Mouse (Mus musculus): ENCODE measurements at regions not wholly inside any gene's neighbourhood (a gene's known extent, or its start where the extent isn't known, plus 50 kb on each side); places are given as distances from the start of the nearest gene placed in this dataset.
A peak's percentile ranks its signal among the peaks of the same experiment; 100 is the strongest.

GRCm38 (mm10) chr14:120223528-120224201 lies 51.8 kb upstream of the Mbnl2 start:
- H3K9me3 ChIP-seq (ENCODE audit: control insufficient read depth, low read length): no peaks in the 10 kb centered on the region
- WGBS: 83% methylated on average over 14 of the region's 14 CpGs

GRCm38 (mm10) chr14:120224202-120224846 lies 51.1 kb upstream of the Mbnl2 start:
- H3K27ac ChIP-seq: peak overlapping the region; percentile 9; the same call in 1 of the 2 replicates
- 60% methylated on average over 6 of the region's 6 CpGs for WGBS
- no peak overlapping the region for H3K4me3 ChIP-seq (replicated peaks; ENCODE audit: low read length)
- H3K36me3 ChIP-seq (replicated peaks; ENCODE audit: control insufficient read depth, insufficient read depth): no peaks in the 10 kb centered on the region
- no peaks in the 10 kb centered on the region for H3K27me3 ChIP-seq (ENCODE audit: control insufficient read depth, insufficient read depth, low read length)
- H3K9me3 ChIP-seq (ENCODE audit: control insufficient read depth, low read length): no peaks in the 10 kb centered on the region
- no peak overlapping the region for H3K4me2 ChIP-seq (replicated peaks)
- no peak overlapping the region for H3K9ac ChIP-seq
- peak; percentile 39 for DNase-seq (ENCODE audit: low spot score)
- ATAC-seq (ENCODE audit: low FRiP score): peak; percentile 72; the same call in 1 of the 2 replicates
- peaks cover 9% of the 10 kb centered on the region; the same call in 1 of the 2 replicates for H3K4me1 ChIP-seq (replicated peaks; ENCODE audit: control insufficient read depth, insufficient read depth, low read length)

More at GRCm38 (mm10) chr14:120223528-120224201, 51.8 kb upstream of the Mbnl2 start:
- Histone ChIP-seq H3K27me3 (ENCODE audit: control insufficient read depth, insufficient read depth, low read length) (no peaks in the 10 kb centered on the region), H3K27ac (no peak overlapping the region; the same call in 1 of the 2 replicates), H3K4me2 (replicated peaks) (no peak overlapping the region), H3K4me3 (replicated peaks; ENCODE audit: low read length) (no peak overlapping the region), H3K9ac (no peak overlapping the region), H3K36me3 (replicated peaks; ENCODE audit: control insufficient read depth, insufficient read depth) (no peaks in the 10 kb centered on the region), H3K4me1 (replicated peaks; ENCODE audit: control insufficient read depth, insufficient read depth, low read length) (peaks cover 9% of the 10 kb centered on the region; the same call in 1 of the 2 replicates)
- ATAC-seq (ENCODE audit: low FRiP score) (0 out of 2 replicates have a peak, but pooled peaks have one; percentile 24), DNase-seq (ENCODE audit: low spot score) (no peak)

- DNase-seq (ENCODE audit: low spot score): peak; percentile 30
- H3K9me3 ChIP-seq (ENCODE audit: control insufficient read depth, low read length): no peaks in the 10 kb centered on the region
- no peak overlapping the region for H3K9ac ChIP-seq
These were observed 49.8 kb upstream of the Mbnl2 start for GRCm38 (mm10) chr14:120225657-120226056.

More at GRCm38 (mm10) chr14:120225657-120226056, 49.8 kb upstream of the Mbnl2 start:
- H3K27me3 ChIP-seq (ENCODE audit: control insufficient read depth, insufficient read depth, low read length): no peaks in the 10 kb centered on the region
- no peak overlapping the region for H3K4me2 ChIP-seq (replicated peaks)
- peaks cover 9% of the 10 kb centered on the region; the same call in 1 of the 2 replicates for H3K4me1 ChIP-seq (replicated peaks; ENCODE audit: control insufficient read depth, insufficient read depth, low read length)
- no peak for ATAC-seq (ENCODE audit: low FRiP score)
- no peaks in the 10 kb centered on the region for H3K36me3 ChIP-seq (replicated peaks; ENCODE audit: control insufficient read depth, insufficient read depth)
- WGBS: 80% methylated on average over 3 of the region's 3 CpGs
- H3K27ac ChIP-seq: no peak overlapping the region
- no peak overlapping the region for H3K4me3 ChIP-seq (replicated peaks; ENCODE audit: low read length)

Measured in hindbrain, embryonic 14.5 days (tissue).